Mouse (Mus musculus) heart, adult 9 months (tissue): Measurements from ENCODE around the gene Zfp553.
A peak's percentile ranks its signal among the peaks of the same experiment; 100 is the strongest.

Experiments
- DNase-seq, 2 experiments: peaks; one replicate each; pipeline ENCODE4 v3.0.0; 2022; ENCODE audit warnings: low spot score in 2 of 2

Zfp553 gene

DNA sequence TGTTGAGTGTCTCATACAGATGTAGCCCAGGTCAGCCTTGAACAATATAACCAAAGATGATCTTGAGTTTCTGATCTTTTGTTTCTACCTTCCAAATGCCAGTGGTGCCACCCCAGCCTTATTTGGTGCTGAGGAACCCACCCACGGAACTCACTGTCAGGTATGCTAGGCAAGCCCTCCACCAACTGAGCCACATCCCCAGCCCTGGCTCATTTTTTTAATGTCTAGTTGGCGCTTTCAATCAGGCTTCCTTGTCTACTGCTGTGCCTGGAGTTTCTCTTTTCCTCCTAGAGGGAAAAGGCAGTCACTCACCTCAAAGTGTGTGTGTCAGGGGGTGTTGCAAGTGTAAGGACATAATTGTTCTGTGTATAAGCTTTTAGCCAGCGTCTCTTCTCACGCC lies 38.2 kb downstream of the Zfp553 start:
- no peak for DNase-seq

DNA sequence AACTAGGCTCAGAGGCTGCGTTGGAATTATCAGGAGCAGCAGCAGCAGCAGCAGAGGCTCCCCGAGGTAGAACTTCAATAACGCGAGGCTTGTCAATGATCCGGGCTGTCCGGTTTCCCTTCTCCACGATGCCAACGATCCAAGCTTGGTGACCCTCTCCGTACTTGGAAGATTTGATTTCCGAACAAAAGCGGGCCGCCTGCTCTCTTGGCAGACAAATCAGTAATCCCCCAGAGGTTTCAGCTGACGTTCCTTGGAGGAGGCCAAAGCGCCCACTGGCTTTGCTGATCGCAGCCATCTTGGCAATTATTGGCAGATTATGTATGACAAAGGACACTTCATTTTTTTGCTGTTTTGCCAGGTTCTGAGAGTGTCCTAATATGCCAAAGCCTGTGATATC lies 39.7 kb downstream of the Zfp553 start:
- DNase-seq: no peak

DNA sequence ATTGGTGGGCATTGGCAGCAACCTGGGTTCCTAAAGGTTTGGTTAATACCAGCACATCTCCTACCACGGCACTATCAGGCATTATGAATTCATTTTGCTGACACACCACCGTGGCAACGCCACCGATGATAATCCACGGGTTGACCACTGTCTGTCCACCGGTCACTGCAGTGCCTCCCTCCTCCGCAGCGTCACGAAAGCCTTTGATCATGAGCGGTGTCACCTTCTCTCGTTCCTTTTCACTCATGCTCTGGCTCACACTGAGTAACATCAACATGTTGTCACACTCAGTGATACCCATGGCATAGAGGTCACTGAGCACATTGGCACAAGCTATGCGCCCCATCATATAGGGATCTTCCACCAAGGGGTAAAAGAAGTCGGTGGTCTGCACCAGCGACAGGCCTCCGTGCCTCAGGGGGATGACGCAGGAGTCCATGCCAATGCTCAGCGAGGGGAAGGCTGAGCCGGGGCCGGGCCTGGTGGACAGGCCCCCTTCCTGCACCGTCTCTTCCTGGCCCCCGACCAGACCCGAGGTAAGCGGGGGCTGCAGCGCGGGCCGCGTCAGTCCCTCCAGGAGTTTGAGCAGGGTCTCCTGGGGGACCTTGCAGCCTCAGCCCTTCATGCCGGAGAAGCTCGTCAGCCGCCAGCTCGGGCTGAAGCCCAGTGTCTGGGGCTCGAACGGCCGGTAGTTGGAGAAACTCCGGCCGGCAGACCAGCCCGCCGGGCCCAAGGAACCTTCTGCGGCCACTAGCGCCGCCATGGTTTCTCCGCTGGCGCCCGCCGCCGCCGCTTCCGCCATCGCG lies 40.5 kb downstream of the Zfp553 start:
- no peak for DNase-seq

DNA sequence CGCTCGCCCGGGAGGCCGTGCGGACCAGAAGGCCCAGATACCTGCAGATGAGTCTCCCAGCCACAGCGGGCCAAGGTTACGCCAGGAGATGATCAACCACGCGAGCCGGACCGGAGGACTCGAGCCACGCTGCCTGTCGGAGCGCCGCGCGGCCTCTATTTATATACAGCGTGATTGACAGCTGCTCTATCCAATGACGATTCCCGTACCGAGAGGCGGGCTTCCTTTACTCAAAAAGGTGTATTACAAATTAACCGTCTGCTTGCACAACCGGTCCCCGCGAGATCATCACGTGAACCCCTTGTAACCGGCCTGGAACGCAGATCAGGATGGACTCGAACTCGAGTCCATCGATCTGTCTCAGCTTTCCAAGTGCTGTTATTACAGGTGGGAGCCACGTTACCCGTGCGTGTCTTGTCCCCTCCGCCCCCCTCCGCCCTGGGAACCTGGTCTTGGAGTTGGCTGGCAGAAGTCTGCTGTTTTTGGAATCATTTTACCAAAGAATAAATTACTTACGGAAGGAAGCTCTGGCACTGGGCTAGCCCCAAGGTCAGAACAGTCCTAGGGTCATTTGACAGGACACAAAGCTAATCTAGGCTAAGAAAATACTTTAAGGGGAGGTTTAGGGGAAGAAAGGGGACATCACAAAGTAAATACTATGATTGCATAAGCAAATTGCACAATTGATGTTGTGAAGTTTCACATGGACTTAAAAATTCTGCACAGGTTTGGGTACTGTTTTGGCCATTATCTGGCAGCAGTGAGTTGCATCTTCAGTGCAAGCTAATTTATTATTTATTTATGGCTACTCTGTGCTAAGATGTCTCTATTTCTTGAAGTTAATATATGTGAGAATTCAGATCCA lies 41.3 kb downstream of the Zfp553 start, which contains the start of gene Sephs2:
Gene Sephs2 (minus strand): TSS at position 131 of the 865 bp plus-strand sequence.
- peak; percentile 96 to 97 for DNase-seq

DNA sequence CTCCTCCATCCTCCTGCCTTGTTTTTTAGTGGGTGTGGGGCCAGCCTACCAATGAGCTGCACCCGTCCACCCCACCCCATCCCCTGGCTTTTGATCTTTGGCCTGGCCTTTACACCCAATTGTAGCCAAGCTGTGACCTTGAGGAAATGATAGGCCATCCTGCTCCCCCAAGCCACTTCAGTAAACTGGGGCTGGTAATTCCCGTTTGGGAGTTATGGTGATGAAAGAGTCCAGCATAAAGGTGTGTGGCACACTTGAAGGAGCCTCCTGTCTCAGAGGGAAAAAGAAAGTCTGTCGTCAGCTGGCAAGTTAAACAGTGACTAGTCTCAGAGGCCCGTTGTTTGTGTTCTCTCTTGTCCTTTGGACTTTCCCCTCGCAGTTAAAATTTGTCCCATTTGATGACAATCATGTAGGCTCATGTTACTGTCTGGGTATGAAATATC lies 43.7 kb downstream of the Zfp553 start:
- no peak for DNase-seq

DNA sequence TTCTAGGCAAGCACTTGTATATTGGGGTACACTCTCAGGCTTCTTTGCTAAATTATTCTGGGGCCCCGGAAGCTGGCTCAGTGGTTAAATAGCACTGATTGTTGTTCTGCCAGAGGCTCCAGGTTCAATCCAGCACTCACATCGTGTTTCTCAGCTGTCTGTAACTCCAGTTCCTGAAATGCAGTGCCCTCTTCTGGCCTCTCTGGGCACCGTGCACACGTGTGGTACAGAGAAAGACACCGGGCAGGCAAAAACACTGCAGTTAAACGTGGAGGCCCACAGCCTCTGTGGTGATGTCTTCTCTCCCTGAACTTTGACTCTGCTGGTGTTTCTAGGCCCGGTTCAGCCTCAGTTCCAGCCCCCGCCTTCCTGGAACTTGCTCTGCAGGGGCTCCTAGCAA lies 45.5 kb downstream of the Zfp553 start:
- no peak for DNase-seq

DNA sequence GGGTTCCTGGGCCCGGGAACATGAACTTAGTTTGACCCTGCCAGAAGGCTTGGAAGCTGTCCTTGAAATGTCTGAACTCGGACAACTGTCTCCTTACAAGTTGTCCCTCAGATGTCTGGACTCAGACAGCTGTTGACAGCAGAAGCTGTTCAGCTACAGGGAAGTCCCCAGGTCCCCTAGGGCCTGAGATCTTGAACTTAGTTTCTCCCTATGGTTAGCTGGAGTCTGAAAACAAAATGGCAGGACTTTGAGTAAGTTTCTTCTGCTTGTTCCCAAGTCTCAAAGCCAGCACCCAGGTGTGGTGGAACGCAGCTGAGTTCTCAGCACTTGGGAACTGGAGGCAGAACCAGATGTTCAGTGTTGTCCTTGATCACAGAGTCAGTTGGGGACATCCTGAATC lies 47.2 kb downstream of the Zfp553 start:
- DNase-seq: peak in 1 of 2 experiments; percentile 32

DNA sequence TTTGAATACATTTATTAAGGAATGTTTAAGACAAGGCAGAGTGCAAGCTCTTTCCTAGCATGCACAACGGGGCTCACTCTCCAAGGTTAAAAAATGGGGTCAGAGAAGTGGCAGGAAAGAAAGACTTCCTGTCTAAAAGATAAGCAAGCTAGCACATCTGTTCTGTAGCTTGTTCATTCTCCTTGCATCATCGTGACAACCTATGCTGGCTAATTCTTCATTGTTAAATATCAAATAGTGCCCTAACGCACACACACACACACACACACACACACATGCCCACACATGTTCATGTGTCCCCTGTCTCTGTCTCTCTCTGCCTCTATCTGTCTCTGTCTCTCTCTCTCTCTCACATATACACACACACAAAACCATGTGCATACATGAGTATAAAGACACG lies 48.3 kb downstream of the Zfp553 start:
- DNase-seq: no peak

DNA sequence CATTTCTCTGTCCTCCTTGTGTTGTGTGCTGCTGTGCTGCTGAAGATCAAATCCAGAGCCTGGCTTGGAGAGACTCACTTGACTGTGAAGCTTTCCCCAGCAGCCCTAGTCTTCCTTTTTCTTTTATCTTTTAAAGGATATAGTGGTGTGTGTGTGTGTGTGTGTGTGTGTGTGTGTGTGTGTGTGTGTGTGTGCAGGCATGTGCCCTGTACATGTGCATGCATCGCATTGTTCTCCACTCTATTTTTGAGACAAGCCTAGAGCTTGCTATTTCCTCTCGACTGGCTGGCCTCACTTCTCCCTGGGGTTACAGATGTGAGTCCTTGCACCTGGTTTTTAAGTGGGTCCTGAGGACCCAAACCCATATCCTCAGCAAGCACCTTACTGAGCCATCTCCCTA lies 49.3 kb downstream of the Zfp553 start:
- DNase-seq: no peak

DNA sequence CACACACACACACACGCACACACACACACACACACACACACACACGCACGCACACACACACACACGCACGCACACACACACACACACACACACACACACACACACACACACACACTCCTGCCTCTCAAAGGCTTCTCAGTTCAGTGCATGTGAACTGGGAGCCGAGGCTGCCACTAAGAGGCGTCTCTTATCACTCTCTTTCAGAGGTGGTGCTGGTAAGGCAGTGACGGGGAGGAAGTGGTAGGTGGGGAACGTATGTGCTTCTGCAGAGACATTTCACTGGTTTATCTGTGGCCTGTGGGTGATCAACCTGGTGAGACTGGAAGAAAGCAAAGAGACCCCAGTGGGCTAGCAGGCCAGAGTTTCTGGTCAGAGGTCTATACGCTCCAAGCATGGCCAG lies 52.3 kb downstream of the Zfp553 start:
- DNase-seq: no peak
